Mouse (Mus musculus) embryonic facial prominence, embryonic 10.5 days (tissue): ENCODE results near the gene Zdhhc23. TPM values are rescaled to one million over a fixed set of nuclear protein-coding genes. Genes with fewer than 3 reads are reported as not detected.

ENCODE experiments used
- DNase-seq: peaks from one replicate; pipeline ENCODE4 v3.0.0-alpha.2; 2017; ENCODE audit warnings: low spot score
- H3K27ac ChIP-seq: fragments of 300-500 bp; sonication (generic); replicated peaks from 2 replicates; pipeline ENCODE4 v1.5.1; 2016; ENCODE audit warnings: mild to moderate bottlenecking
- H3K27me3 ChIP-seq: fragments of 300-500 bp; sonication (generic); replicated peaks from 2 replicates; pipeline ENCODE4 v1.6.1; 2016; ENCODE audit warnings: low read depth, mild to moderate bottlenecking; ENCODE audit not compliant: poor library complexity, severe bottlenecking
- H3K36me3 ChIP-seq: fragments of 300-500 bp; sonication (generic); replicated peaks from 2 replicates; pipeline ENCODE4 v1.6.1; 2016; ENCODE audit warnings: mild to moderate bottlenecking, moderate library complexity
- H3K4me1 ChIP-seq: fragments of 300-500 bp; sonication (generic); 2 replicates; pipeline ENCODE4 v1.6.1; 2016
- H3K4me3 ChIP-seq: fragments of 300-500 bp; sonication (generic); 2 replicates; pipeline ENCODE4 v1.5.1; 2016; ENCODE audit warnings: mild to moderate bottlenecking, moderate library complexity
- H3K9me3 ChIP-seq: fragments of 300-500 bp; sonication (generic); 2 replicates; pipeline ENCODE4 v1.6.1; 2016; ENCODE audit warnings: mild to moderate bottlenecking
- WGBS: fragments of 180-500 bp; shearing (Covaris S2); methylation state at CpG from one replicate; pipeline ENCODE4 v1.1.7; 2016; 5-methylcytosine and 5-hydroxymethylcytosine counted together
- polyA plus RNA-seq: library from polyadenylated mRNA; unstranded; fragments of >200 nt; fragmentation: Nextera tagmentation; extraction: Ambion mirVana; gene quantifications from 2 replicates; pipeline ENCODE4 v1.2.1, GENCODE M21; 2016

Zdhhc23 gene
- polyA plus RNA-seq, 1 experiment from 2014 or later = 0.59 TPM

DNA sequence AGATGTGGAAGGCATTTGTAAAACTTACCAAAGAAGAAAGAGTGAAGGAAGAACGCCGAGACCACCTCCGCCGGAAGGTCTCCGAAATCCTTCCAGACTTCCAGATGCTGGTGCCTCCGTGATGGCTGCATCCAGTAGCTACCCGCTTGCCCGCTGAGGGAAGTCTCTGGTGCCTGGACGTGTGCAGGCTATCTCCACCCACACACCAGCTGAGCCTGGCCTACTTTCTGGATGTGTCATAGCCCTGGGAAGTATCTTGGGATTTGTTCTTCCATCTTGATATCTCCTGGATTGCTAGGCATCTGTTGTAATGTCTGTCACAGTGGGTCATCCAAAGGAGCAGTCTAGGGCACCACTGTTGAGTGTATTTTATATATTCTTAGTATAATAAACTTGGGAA lies 16.3 kb downstream of the Zdhhc23 start:
- H3K9me3 ChIP-seq = no peaks in the 10 kb centered on the region
- H3K4me1 ChIP-seq = 0 out of 2 replicates have a peak, but pooled peaks cover 4% of the 10 kb centered on the region
- H3K36me3 ChIP-seq = peaks cover 19% of the 10 kb centered on the region
- WGBS = 94% methylated on average over 9 of the region's 9 CpGs
- no peak overlapping the region for H3K4me3 ChIP-seq
- no peak for DNase-seq
- H3K27me3 ChIP-seq = no peaks in the 10 kb centered on the region
- no peak overlapping the region for H3K27ac ChIP-seq

DNA sequence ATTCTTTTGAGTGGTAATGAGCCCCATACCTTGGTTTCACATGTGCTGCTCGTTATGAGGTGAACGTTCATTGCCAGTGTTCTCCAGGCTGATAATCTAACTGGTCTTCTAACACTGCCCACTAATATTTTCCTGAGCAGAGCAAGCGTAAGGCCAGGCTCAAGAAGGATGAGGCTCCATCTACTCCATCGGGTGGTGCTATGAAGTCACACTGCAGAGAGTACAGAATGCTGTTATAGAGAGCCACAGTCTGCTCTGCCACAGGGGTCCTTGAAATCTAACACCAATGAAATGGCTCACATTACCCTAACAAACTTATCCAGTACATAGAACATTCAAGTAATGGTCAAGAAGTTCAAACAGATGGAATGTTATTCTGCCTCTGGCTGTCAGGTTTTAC lies 21.6 kb downstream of the Zdhhc23 start:
- Histone ChIP-seq H3K27me3 (no peaks in the 10 kb centered on the region), H3K27ac (no peak overlapping the region), H3K4me3 (no peak overlapping the region), H3K9me3 (no peaks in the 10 kb centered on the region), H3K4me1 (peaks cover 4% of the 10 kb centered on the region; the same call in 1 of the 2 replicates), H3K36me3 (peaks cover 22% of the 10 kb centered on the region)
- DNase-seq = no peak
- 77% methylated on average over 4 of the region's 4 CpGs for WGBS

DNA sequence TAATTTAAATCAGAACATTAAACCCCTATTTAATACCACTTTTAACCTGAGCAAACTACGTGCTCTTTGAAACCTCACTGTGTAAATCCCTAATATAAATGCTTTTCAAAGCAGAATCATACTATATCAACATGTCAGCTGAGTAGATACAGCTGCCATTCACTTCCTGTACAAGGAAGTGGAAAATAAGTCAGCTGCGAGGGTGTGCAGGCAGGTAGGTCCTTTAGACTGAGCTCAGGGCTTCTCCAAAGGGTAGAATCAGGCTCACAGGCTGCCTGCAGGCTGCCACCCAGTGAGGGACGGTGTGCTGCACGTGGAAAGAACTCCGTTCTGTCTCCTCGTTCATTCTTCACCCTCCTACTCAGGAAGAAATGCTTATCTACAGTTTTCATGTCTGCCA lies 24.7 kb downstream of the Zdhhc23 start:
- Histone ChIP-seq H3K4me3 (no peak overlapping the region), H3K27me3 (no peaks in the 10 kb centered on the region), H3K27ac (no peak overlapping the region), H3K4me1 (peaks cover 4% of the 10 kb centered on the region; the same call in 1 of the 2 replicates), H3K9me3 (no peaks in the 10 kb centered on the region), H3K36me3 (peaks cover 7% of the 10 kb centered on the region; the same call in 1 of the 2 replicates)
- no peak for DNase-seq
- 86% methylated on average over 6 of the region's 6 CpGs for WGBS

DNA sequence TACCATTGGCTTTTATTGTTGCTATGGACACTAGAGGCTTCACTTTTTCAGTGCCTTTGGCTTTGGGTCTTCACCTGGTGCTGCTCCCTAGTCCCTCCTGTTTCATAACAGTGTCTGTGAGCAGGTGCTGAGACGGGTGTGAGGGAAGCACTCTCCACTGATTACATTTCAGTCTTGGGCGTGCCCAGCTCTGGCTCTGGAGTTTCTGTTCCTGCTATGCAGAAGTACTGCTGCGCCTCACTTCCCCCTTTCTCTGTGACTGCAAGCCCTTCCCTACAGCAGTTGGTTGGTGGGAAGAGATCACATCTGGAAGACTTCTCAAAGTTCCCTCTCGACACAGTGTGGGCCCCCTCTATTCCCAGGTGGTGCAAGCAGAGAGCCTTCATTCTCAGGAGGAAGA lies 28.0 kb downstream of the Zdhhc23 start:
- H3K4me1 ChIP-seq = no peaks in the 10 kb centered on the region
- DNase-seq = no peak
- no peaks in the 10 kb centered on the region; the same call in 1 of the 2 replicates for H3K36me3 ChIP-seq
- H3K27me3 ChIP-seq = no peaks in the 10 kb centered on the region
- no peak overlapping the region for H3K4me3 ChIP-seq
- 79% methylated on average over 4 of the region's 4 CpGs for WGBS
- H3K27ac ChIP-seq = no peak overlapping the region
- no peaks in the 10 kb centered on the region for H3K9me3 ChIP-seq

DNA sequence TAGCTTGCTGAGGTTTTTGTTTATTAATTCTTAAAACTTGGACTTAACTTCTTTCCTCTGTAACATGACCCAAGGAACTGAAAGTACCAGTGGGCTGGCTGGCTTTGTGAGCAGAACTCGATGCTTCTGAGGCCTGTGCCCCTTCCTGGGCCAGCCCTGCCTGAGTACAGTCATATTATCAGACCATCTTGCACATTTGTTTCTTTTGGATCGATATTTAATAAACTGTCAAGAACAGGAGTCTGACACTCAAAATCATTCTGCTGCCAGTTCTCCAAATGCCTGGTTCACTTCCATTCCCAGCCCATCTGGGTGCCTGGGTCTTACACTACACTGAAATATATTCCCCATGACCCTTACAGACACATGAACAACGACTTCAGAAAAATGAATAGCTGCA lies 33.7 kb downstream of the Zdhhc23 start:
- WGBS = 78% methylated on average over 3 of the region's 3 CpGs
- no peak overlapping the region for H3K27ac ChIP-seq
- H3K4me1 ChIP-seq = no peaks in the 10 kb centered on the region
- H3K36me3 ChIP-seq = no peaks in the 10 kb centered on the region; the same call in 1 of the 2 replicates
- H3K27me3 ChIP-seq = no peaks in the 10 kb centered on the region
- no peaks in the 10 kb centered on the region for H3K9me3 ChIP-seq
- DNase-seq = no peak
- H3K4me3 ChIP-seq = no peak overlapping the region

DNA sequence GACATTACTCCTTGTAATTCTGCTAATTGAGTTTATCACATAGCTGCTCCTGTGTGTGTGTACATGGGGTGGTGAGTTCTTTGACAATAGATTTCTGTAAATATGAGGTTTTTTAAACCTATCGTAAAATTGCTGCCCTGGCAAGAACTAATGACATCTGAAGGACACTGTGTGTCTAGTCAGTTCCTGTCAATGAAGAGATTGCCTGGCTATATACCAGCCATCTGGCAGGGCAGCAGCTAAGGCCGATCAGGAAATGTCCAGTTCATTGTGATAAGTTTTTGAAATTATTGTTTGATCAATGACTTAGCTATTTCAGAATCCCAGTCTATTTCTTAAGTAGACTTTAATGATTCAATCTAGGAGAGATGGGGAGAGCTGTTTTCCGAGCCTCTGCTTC lies 34.2 kb downstream of the Zdhhc23 start:
- 91% methylated on average over 3 of the region's 3 CpGs for WGBS
- no peaks in the 10 kb centered on the region for H3K27me3 ChIP-seq
- H3K9me3 ChIP-seq = no peaks in the 10 kb centered on the region
- no peaks in the 10 kb centered on the region for H3K4me1 ChIP-seq
- no peak for DNase-seq
- H3K4me3 ChIP-seq = no peak overlapping the region
- H3K27ac ChIP-seq = no peak overlapping the region
- H3K36me3 ChIP-seq = no peaks in the 10 kb centered on the region; the same call in 1 of the 2 replicates

DNA sequence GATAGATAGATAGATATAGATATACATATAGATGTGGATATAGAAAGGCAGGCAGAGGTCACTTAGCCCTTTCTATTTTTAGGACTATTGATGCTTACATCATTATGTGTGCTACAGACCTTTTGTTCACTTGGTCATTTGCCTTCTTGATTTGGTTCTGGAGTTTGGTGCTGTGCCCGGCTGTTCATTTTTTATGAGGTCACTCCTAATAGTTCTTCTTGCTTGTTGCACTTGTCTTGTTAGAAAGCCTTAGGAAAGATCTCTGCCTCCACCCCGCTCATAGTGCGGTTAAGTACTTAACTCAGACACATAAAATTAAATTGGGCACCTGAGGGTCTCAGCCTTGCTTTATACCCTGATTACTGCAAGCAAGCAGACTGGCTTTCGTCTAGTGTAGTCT lies 38.7 kb downstream of the Zdhhc23 start:
- no peak overlapping the region for H3K4me3 ChIP-seq
- peaks cover 4% of the 10 kb centered on the region for H3K36me3 ChIP-seq
- H3K4me1 ChIP-seq = no peaks in the 10 kb centered on the region
- no peaks in the 10 kb centered on the region for H3K27me3 ChIP-seq
- DNase-seq = no peak
- H3K9me3 ChIP-seq = no peaks in the 10 kb centered on the region
- H3K27ac ChIP-seq = no peak overlapping the region
- 95% methylated on average over 4 of the region's 4 CpGs for WGBS

DNA sequence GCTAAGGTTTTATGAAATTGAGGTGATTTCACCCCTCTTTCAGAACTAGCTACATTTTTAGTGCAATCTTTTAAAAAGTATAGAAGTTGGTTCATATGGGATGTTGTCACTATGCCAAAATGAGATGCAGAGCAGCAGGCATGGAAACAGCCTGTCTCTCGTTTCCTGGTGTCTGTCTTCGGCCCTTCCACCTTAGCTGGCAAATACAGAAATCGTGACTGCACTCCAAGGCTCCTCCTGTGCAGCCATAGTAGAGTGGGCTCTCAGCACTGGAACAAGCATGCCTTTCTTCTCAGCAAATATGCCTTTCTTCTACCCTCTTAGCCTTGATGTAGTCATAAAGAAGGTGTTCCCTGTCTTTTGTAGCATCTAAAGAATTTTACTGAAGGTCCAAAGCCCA lies 43.7 kb downstream of the Zdhhc23 start:
- Histone ChIP-seq H3K36me3 (peaks cover 4% of the 10 kb centered on the region; the same call in 1 of the 2 replicates), H3K27ac (no peak overlapping the region), H3K9me3 (no peaks in the 10 kb centered on the region), H3K27me3 (no peaks in the 10 kb centered on the region), H3K4me1 (no peaks in the 10 kb centered on the region), H3K4me3 (no peak overlapping the region)
- WGBS = 82% methylated on average over 3 of the region's 3 CpGs
- no peak for DNase-seq

DNA sequence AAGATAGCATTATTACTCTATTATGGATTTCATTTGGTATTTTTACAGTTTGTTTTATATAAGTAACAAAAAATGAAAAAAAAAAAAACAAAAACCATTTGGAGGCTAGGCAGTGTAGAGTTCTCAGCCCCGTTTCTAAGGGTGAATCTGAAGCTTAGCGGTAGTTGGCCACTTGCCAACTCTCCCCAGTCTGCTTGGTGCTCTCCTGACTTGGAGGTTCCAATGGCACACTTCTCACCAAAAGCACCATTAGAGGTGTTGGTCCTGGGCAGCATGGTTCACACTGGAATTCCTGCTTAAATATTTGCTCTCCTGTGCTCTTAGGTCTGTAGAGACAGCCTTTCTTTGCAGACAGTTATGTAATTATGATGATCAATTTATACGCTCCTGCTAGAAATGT lies 44.2 kb downstream of the Zdhhc23 start:
- H3K27me3 ChIP-seq = no peaks in the 10 kb centered on the region
- no peak overlapping the region for H3K4me3 ChIP-seq
- WGBS = 92% methylated on average over 3 of the region's 3 CpGs
- DNase-seq = no peak
- peaks cover 4% of the 10 kb centered on the region; the same call in 1 of the 2 replicates for H3K36me3 ChIP-seq
- H3K27ac ChIP-seq = no peak overlapping the region
- H3K4me1 ChIP-seq = no peaks in the 10 kb centered on the region
- no peaks in the 10 kb centered on the region for H3K9me3 ChIP-seq

DNA sequence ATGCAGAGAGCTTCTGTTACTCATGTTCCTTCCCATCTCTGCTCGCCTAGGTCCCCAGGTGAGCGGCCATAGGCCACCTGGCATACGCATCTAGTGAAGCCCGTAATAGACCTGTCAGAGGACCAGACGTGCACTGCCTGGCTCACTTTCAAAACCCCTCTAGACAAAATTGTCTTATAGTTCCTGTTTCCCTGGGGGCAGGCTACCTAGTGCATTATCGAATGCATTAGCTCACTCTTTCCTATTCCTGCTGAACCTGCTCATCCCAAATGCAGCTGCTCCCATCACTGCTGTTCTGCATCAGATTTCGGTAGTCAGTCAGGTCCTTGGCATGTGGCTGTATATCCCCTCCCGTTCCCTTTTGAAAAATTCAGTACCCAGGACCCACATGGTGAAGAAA lies 44.7 kb downstream of the Zdhhc23 start:
- WGBS = 91% methylated on average over 8 of the region's 8 CpGs
- Histone ChIP-seq H3K4me3 (no peak overlapping the region), H3K4me1 (no peaks in the 10 kb centered on the region), H3K27me3 (no peaks in the 10 kb centered on the region), H3K36me3 (peaks cover 4% of the 10 kb centered on the region; the same call in 1 of the 2 replicates), H3K9me3 (no peaks in the 10 kb centered on the region), H3K27ac (no peak overlapping the region)
- no peak for DNase-seq

DNA sequence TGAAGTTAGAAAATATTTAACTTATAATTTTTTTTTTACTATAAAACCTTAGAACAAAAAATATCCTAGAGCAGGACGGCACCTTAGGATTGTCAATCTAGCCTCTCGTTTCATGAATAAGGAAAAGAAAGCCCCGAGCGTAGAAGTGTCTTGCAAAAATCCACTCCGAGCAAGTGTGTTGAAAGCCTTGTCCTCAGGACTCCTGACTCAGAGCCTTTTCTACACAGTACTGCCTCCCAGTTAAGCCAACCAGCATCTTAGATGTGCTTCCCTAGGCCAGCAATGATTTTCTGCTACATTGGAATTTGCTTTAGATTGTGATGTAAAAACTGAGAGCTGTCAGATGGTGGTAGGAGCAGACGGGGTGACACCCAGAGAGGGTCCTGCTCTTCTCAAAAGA lies 46.5 kb downstream of the Zdhhc23 start:
- H3K27ac ChIP-seq = no peak overlapping the region
- DNase-seq = no peak
- 94% methylated on average over 6 of the region's 6 CpGs for WGBS
- H3K36me3 ChIP-seq = no peaks in the 10 kb centered on the region
- H3K4me3 ChIP-seq = no peak overlapping the region
- H3K4me1 ChIP-seq = no peaks in the 10 kb centered on the region
- H3K9me3 ChIP-seq = no peaks in the 10 kb centered on the region
- no peaks in the 10 kb centered on the region for H3K27me3 ChIP-seq

DNA sequence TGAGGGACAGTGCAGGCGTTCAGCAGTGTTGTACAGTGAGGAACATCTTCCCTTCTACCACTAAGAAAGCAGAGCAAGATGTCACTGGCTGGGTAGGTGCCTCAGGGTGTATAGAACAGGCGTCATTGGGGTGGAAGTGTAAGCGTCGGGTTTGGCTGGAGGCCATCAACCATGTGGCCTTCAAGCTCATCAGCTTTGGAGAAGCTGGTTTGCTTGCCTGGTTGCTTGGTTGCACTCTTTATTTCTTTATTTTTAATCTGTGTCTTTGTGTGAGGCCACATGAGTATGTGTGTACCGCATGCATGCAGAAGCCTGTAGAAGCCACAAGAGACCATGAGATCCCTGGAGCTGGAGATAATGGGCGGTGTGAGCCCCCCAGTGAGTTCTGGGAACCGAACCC lies 47.3 kb downstream of the Zdhhc23 start:
- no peaks in the 10 kb centered on the region for H3K9me3 ChIP-seq
- H3K4me3 ChIP-seq = no peak overlapping the region
- H3K36me3 ChIP-seq = no peaks in the 10 kb centered on the region
- no peak overlapping the region for H3K27ac ChIP-seq
- H3K27me3 ChIP-seq = no peaks in the 10 kb centered on the region
- H3K4me1 ChIP-seq = no peaks in the 10 kb centered on the region
- DNase-seq = no peak
- WGBS = 91% methylated on average over 7 of the region's 7 CpGs

DNA sequence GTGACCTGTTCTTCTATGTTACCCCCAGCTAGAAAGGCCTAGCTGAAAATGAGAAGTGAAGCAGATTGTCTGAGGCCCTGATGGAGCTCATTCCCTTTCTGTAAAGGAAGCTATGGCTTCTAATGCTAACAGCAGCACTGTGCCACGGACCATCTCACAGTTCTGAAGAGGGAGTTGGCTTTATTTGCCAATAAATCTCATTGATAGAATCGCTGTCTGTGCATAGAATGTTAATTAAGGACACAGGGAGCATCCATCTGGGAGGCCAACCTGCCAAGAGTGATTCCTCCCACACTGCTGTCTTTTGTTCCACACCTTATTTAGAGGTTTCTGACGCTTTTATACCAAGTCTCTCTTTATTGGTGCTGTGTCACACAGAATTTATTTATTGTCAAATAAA lies 48.1 kb downstream of the Zdhhc23 start:
- Histone ChIP-seq H3K4me3 (no peak overlapping the region), H3K27ac (no peak overlapping the region)
- WGBS = 88% methylated on average over 3 of the region's 3 CpGs

DNA sequence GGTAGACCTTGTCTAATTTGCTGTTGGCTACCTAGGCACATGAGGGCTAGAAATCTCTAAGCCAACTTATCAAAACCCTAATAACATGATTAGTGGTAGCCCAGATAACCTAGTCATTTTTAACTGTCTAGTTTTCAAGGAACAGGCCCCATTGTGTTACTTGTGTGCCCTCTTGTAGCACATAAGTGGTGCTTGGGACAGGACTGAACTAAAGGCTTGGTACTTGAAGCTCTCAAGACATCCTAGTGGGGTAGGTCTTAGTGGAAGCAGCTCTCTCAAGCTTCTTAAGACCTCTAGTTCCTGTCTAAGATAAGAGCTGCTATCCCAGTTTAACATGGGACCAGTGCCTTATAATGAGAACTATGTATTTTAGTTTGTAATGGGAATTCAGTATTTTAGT lies 49.0 kb downstream of the Zdhhc23 start:
- Histone ChIP-seq H3K27ac (no peak overlapping the region), H3K9me3 (no peaks in the 10 kb centered on the region)

More for the DNA sequence above, 48.1 kb downstream of the Zdhhc23 start:
- no peaks in the 10 kb centered on the region for H3K4me1 ChIP-seq
- no peaks in the 10 kb centered on the region for H3K27me3 ChIP-seq
- DNase-seq = no peak
- no peaks in the 10 kb centered on the region for H3K36me3 ChIP-seq
- H3K9me3 ChIP-seq = no peaks in the 10 kb centered on the region

More for the DNA sequence above, 49.0 kb downstream of the Zdhhc23 start:
- no peaks in the 10 kb centered on the region for H3K36me3 ChIP-seq
- no peak for DNase-seq
- no peaks in the 10 kb centered on the region for H3K4me1 ChIP-seq
- no peak overlapping the region for H3K4me3 ChIP-seq
- H3K27me3 ChIP-seq = no peaks in the 10 kb centered on the region
